Mouse (Mus musculus): Measurements from ENCODE around the gene Slc6a8.

DNA sequence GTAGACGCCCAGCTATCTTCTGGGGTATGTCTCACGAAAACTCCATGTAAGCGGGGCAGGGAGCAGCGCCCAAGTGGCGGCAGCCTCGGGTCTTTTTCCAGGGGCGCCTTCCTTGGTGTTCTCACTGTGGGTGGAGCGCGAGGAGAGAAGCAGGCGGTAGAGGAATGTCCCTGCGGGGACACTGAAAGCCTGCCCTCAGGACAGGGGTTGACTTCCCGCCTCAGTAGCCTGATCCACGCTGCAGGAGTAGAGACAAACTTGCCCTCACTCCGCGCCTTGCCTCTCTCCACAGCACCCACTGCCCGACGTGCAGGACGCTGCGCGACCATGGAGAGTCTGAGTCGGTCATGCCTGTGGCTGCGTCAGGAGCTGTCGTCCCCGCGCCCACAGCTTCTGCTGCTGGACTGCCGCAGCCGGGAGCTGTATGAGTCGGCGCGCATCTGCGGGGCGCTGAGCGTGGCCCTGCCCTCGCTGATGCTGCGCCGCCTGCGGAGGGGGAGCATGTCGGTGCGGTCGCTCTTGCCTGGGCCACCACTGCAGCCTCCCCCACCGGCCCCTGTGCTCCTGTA, 33.0 kb upstream of the Slc6a8 start:
- TF ChIP-seq CTCF (IDR thresholded peaks at IDR 0.05; ENCODE audit: extremely low read depth, insufficient read depth, low read length) (no peak), POLR2A (IDR thresholded peaks at IDR 0.05; ENCODE audit: extremely low read depth, insufficient read depth, low read length) (no peak)
